Mouse (Mus musculus) layer of hippocampus, postnatal 25 days (tissue): Measurements from ENCODE around the gene Ctrb1. TPM values are rescaled to one million over a fixed set of nuclear protein-coding genes. Genes with fewer than 3 reads are reported as not detected.
A peak's percentile ranks its signal among the peaks of the same experiment; 100 is the strongest.

ENCODE experiments used
- DNase-seq, 2 experiments: peaks; one replicate each; pipeline ENCODE4 v3.0.0; 2022; ENCODE audit warnings: mixed read lengths in 2 of 2, low spot score in 1 of 2; ENCODE audit errors: extremely low spot score in 1 of 2
- total RNA-seq, 2 experiments: library from RNA; stranded (reverse); gene quantifications; 2 replicates each; pipeline ENCODE4 v1.2.3; 2021

Ctrb1 gene
- total RNA-seq, result not detected

DNA sequence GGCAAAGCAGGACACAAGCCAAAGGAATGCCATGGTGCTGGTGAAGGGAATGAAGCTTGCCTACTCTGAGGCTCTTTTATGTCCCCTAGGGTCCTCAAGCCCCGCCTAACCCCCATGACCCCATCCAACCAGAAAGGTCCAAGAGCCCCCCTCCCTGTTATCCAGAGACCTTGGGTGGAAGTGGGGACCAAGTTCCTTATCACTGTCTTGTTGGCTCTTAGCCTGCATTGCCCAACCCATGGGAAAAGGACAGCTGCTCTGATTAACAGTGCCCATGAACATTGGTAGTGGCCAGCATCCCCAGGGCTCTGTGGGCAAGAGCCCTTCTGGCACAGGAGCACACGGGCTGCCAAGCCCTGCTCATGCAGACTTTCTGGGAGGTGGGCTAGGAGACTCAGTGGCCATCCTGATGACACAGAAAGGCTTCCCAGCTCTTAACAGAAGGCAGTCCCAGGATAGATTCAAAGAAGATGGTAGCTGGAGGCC, at the start of gene Ctrb1:
TSS of gene Ctrb1 (minus strand) at position 51 of the 486 bp plus-strand sequence.
- DNase-seq, result no peak

- no peak for DNase-seq
Observed at GRCm38 (mm10) chr8:111740301-111740711, 49.5 kb upstream of the Ctrb1 start.

- DNase-seq, result peak in 1 of 2 experiments; percentile 3
Observed at GRCm38 (mm10) chr8:111739604-111740003, 48.8 kb upstream of the Ctrb1 start.

GRCm38 (mm10) chr8:111738867-111739266, 48.1 kb upstream of the Ctrb1 start:
- no peak for DNase-seq

DNA sequence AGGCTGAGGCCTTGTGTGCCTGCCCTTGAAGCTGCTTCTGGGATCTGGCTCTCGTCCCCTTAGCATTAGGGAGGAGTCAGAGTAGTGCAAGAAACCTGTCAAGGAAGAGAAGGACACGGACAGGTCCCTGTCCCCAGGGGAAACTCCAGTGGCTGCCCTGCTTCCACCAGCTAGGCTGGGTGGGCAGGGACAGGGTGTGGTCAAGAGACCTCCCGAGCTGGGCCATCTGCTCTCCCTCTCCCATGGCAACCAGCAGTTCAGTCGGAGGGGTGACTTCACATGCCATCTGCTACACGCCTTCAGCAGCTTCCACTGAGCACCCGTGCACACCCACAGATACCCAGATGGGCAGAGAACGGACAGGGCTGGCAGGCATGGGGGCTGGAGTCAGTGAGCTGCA, 45.5 kb upstream of the Ctrb1 start:
- DNase-seq, result peak in 1 of 2 experiments; percentile 10

- peak in 1 of 2 experiments; percentile 5 for DNase-seq
Observed at GRCm38 (mm10) chr8:111735791-111736190, 45.0 kb upstream of the Ctrb1 start.

DNA sequence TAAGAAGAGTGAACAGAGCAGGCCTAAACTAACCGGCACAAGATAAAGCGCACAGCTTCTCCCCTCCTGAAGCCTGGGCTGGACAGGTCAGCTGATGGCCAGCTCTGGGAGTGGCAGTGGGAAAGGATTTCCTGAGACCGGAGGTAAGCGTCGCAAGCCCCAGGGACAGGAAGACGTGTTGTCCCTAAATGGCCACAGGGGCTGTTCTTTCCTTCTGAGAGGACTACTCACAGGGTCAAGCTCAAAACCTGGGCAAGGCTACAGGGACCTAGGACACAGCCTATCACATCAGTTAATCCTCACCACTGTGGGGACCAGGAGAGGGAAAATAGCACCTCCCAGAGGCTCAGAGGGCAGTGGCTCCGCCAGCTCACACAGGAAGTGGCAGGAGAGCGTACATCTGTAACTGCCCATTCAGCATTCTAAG, 44.5 kb upstream of the Ctrb1 start:
- DNase-seq, result no peak

- DNase-seq, result no peak
Observed at GRCm38 (mm10) chr8:111734244-111734960, 43.6 kb upstream of the Ctrb1 start.

DNA sequence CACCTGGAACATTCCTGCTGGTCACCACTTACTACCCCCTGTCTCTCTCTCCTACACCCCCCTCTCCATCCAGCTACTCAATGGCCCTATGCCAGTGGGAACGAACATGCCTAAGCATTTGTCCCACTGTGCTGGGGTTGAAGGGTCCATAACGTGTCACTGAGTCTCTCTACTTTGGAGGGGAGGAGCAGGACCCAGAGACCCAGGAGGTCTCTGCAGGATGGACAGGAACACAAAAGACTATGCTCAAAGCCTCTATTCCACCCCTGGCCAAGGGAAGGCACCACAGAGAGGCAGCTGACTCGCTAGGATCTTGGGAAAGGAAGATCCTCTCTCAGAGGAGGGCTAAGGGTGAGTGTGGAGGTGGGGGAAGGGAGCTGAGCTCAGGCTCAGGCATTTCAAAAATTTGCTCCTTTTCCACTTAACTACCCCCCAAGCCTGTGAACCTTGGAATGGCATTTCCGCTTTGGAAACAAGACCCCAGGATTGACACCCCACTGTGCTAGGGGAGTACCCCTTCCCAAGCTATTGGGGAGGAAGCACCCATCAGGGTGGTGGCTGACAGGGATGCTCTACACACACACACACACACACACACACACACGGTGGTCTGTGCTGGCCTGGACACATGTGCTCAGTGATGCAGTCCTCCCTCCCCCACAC, 42.9 kb upstream of the Ctrb1 start:
- no peak for DNase-seq

GRCm38 (mm10) chr8:111732406-111733085, 41.7 kb upstream of the Ctrb1 start:
- DNase-seq, result no peak

DNA sequence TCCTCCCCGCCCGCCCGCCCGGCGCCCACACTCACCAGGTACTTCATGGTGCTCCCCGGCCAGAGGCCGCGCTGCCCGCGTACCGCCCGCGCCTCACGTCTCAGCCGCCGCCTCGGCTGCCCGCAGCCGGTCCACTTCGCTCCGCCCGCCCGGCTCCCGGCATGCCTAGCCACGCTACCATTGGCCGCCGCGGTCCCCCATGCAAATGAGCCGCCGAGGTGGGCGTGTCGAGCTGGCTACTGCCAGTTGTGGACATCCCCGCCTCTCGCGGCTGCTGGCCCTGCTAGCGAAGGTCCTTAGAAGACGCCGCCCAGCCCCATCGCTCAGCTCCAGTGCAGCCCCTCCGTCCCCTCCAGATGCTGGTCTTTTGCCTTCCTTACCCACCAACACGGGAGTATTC, 41.2 kb upstream of the Ctrb1 start:
- peak; percentile 88 to 92 for DNase-seq

GRCm38 (mm10) chr8:111731231-111731977, 40.6 kb upstream of the Ctrb1 start:
- DNase-seq, result no peak

GRCm38 (mm10) chr8:111729233-111730170, 38.7 kb upstream of the Ctrb1 start:
- DNase-seq, result no peak

DNA sequence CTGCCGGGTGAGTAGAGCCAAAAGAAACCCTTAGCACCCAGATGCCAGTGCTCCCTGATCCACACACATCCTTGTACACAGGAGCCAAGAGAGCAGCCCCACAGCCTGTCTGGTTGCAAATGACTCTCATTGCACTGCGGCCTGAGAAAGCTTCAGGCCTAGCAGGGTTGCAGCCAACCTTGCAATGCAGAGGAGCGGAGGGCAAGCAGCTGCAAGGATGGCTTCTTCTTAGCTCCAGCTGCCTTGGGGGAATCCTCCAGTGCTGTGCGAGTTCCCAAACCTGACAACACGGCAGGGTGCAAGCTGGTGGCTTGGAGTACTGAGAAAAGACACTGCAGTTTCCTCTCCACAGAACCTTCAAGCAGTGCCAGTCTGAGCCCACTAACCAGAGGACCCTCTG, 37.7 kb upstream of the Ctrb1 start:
- no peak for DNase-seq

- DNase-seq, result no peak
Observed at GRCm38 (mm10) chr8:111727553-111727952, 36.7 kb upstream of the Ctrb1 start.

DNA sequence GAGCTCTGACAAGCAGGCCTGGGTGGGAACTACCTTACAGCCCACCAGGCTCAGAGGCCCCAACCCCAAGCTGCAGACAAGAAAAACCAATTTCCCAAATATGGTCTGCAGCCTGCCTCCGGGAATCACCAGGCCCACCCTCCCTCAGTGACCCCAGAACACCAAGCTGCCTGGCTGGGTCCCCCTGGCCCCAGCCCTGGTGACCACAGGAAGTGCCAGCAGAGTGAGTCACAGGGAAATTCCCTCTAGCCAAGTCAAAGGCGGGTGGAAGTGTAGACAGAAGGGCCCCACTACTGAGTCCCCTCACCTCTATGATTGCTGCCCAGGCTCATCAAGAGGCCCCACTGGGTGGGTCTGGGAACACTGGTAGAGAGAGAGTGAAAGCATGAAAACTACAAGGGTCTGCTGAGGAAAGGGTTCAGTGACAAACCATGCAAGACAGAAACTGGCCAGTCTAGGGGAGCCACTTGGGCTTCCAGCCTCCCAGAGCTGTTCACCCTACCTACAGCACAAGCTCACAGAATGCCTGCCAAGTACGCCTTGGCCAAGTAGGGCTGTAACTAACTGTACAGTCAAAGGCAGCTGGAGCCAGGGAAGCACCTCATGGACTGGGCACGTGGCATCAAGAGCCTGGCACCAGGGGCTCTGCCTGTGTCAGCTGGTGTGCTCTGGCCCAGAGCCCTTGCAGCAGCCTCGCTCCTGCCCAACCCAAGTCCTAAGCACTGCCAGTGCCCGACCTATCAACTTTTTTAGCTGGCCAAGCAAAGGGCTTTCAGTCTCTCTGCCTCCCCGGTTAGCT, 35.5 kb upstream of the Ctrb1 start:
- DNase-seq, result peak in 1 of 2 experiments; percentile 38

DNA sequence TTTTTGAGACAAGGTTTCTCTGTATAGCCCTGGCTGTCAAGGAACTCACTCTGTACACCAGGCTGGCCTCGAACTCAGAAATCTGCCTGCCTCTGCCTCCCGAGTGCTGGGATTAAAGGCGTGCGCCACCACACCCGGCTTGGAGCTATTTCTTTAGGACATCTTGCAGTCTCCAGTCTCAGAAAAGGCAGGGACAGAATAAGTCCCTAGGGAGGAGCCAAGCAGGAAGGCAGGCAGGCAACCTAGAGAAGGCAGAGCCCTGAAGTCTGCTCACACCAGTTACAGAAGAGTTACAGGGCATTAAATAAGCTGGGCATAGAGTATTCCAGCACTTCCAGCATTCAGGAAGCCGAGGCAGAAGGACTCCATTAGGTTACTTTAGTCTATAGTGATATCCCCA, 34.5 kb upstream of the Ctrb1 start:
- DNase-seq, result no peak

- DNase-seq, result no peak
Observed at GRCm38 (mm10) chr8:111720115-111720544, 29.3 kb upstream of the Ctrb1 start.

- DNase-seq, result no peak
Observed at GRCm38 (mm10) chr8:111718937-111719336, 28.1 kb upstream of the Ctrb1 start.
